Mouse (Mus musculus) G1E (cell line): ENCODE results near the gene Kif23. TPM values are rescaled to one million over a fixed set of nuclear protein-coding genes. Genes with fewer than 3 reads are reported as not detected.

Experiments
- ATAC-seq: 2 replicates; pipeline ENCODE4 v1.8.0; 2016; ENCODE audit warnings: mild to moderate bottlenecking; ENCODE audit not compliant: insufficient number of reproducible peaks, poor library complexity, low FRiP score, severe bottlenecking; ENCODE audit errors: extremely low read depth
- DNase-seq: peaks from one replicate; pipeline ENCODE4 v3.0.0; 2012; ENCODE audit warnings: low spot score
- H3K27me3 ChIP-seq: 2 replicates; pipeline ENCODE4 v1.6.1; 2012; ENCODE audit warnings: mild to moderate bottlenecking, low read length, inconsistent platforms; ENCODE audit not compliant: insufficient read depth
- H3K36me3 ChIP-seq: replicated peaks from 2 replicates; pipeline ENCODE3; 2012; ENCODE audit warnings: mild to moderate bottlenecking, inconsistent platforms
- H3K4me1 ChIP-seq: 2 replicates; pipeline ENCODE4 v1.6.1; 2012; ENCODE audit warnings: low read depth, low read length, inconsistent platforms, mixed read lengths; ENCODE audit not compliant: insufficient read depth
- H3K4me3 ChIP-seq: 2 replicates; pipeline ENCODE4 v1.5.1; 2012; ENCODE audit warnings: low read depth, mild to moderate bottlenecking, inconsistent platforms, low read length, moderate library complexity, mixed read lengths
- H3K9me3 ChIP-seq: replicated peaks from 2 replicates; pipeline ENCODE4 v1.6.1; 2012; ENCODE audit warnings: inconsistent platforms
- CTCF ChIP-seq: IDR thresholded peaks from 2 replicates; pipeline ENCODE4 v1.5.1; 2012; ENCODE audit warnings: low read depth, low read length, inconsistent platforms, mixed read lengths
- GATA1 ChIP-seq: IDR thresholded peaks from 2 replicates; pipeline ENCODE4 v1.6.1; 2012; ENCODE audit warnings: borderline replicate concordance, low read length, inconsistent platforms, mixed read lengths
- GATA2 ChIP-seq: IDR thresholded peaks from 2 replicates; pipeline ENCODE4 v1.6.1; 2012; ENCODE audit warnings: low read depth, low read length, inconsistent platforms, borderline replicate concordance
- POLR2AphosphoS5 ChIP-seq: IDR thresholded peaks from 2 replicates; pipeline ENCODE4 v1.6.1; 2012; ENCODE audit warnings: low read depth, low read length, inconsistent platforms; ENCODE audit not compliant: insufficient replicate concordance
- TAL1 ChIP-seq: conservative IDR thresholded peaks from 2 replicates; pipeline ENCODE4 v1.6.1; 2012; ENCODE audit warnings: low read depth, low read length, inconsistent platforms, mixed read lengths
- polyA plus RNA-seq: library from polyadenylated mRNA; stranded (reverse); fragments of >175 nt; gene quantifications from 2 replicates; pipeline ENCODE4 v1.2.3, GENCODE M21; 2012
- total RNA-seq, 2 experiments: library from RNA; stranded (forward) in 1 of 2; stranded (reverse) in 1 of 2; fragments of 200-1000 nt in 1 of 2; fragments of >200 nt in 1 of 2; fragmentation: Nextera tagmentation in 1 of 2; gene quantifications; 2 replicates each; pipeline ENCODE4 v1.2.3; 2014 to 2017

The Kif23 gene
- total and polyA plus RNA-seq, 3 experiments: 48.7 to 280 (median 271) TPM

DNA sequence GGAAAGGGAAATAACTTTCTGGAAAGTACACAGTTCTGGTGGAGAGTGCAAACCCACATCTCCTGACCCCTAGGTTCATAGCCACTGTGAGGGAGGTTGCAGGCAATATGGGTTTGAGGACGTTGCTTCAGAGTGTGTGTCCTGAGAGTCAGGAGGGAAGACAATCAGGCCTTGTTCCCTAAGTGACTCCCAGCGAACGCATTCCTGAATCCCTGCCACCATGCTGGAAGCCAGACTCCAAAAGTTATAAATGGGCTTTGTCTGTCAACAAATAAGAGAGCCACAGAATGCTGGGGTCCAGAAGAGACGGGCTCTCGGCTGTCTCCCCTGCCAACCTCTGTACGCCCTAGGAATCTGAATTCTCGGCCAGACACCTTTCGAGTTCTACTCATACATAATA is 56.7 kb downstream of the Kif23 start:
- Histone ChIP-seq H3K4me3 (no peak overlapping the region), H3K9me3 (no peaks in the 10 kb centered on the region), H3K36me3 (no peaks in the 10 kb centered on the region), H3K4me1 (no peaks in the 10 kb centered on the region), H3K27me3 (peaks cover 16% of the 10 kb centered on the region)
- TF ChIP-seq CTCF: no peak
- no peak for TF ChIP-seq GATA1
- TF ChIP-seq POLR2AphosphoS5: no peak
- no peak for TF ChIP-seq TAL1
- TF ChIP-seq GATA2: no peak
- ATAC-seq (no peak), DNase-seq (no peak)

- Histone ChIP-seq H3K27me3 (peaks cover 9% of the 10 kb centered on the region), H3K36me3 (no peaks in the 10 kb centered on the region), H3K4me1 (no peaks in the 10 kb centered on the region), H3K4me3 (no peak overlapping the region), H3K9me3 (no peaks in the 10 kb centered on the region)
- ATAC-seq (no peak), DNase-seq (no peak)
- TF ChIP-seq GATA1 (no peak), CTCF (no peak), POLR2AphosphoS5 (no peak), TAL1 (no peak), GATA2 (no peak)
Observed at GRCm38 (mm10) chr9:61887661-61888379, 58.8 kb downstream of the Kif23 start.

DNA sequence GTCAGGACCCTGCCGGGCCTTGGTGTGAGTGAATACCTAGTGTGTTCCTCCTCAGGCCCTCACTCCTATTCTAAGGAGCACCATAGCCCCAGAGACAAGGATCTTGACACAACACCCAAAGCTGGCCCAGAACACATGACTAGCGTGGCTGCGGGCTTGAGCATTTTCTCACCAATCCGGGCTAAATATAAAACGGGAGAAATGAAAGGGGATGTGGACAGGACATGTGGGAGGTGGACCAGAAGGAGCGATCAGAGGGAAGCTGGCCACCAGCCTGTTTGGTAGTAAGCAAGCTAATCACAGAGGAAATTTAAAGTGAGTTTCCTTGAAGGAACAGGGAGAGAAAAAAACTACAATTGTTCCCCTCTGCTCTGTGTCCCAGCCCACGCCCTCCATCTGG is 60.6 kb downstream of the Kif23 start:
- DNase-seq (no peak), ATAC-seq (no peak)
- Histone ChIP-seq H3K9me3 (no peaks in the 10 kb centered on the region), H3K27me3 (peaks cover 9% of the 10 kb centered on the region), H3K36me3 (no peaks in the 10 kb centered on the region), H3K4me1 (no peaks in the 10 kb centered on the region), H3K4me3 (no peak overlapping the region)
- TF ChIP-seq GATA2 (no peak), GATA1 (no peak), TAL1 (no peak), POLR2AphosphoS5 (no peak), CTCF (no peak)

- DNase-seq: no peak
- peaks cover 11% of the 10 kb centered on the region; the same call in 1 of the 2 replicates for H3K27me3 ChIP-seq
- no peak for TF ChIP-seq GATA1
- TF ChIP-seq POLR2AphosphoS5: no peak
- no peak for TF ChIP-seq CTCF
- no peak for TF ChIP-seq TAL1
- TF ChIP-seq GATA2: no peak
Observed at GRCm38 (mm10) chr9:61884936-61885335, 61.6 kb downstream of the Kif23 start.

GRCm38 (mm10) chr9:61884375-61884774 is 62.2 kb downstream of the Kif23 start:
- DNase-seq: no peak
- H3K27me3 ChIP-seq: peaks cover 6% of the 10 kb centered on the region; the same call in 1 of the 2 replicates

More at GRCm38 (mm10) chr9:61884936-61885335, 61.6 kb downstream of the Kif23 start:
- no peaks in the 10 kb centered on the region for H3K36me3 ChIP-seq
- ATAC-seq: no peak
- no peaks in the 10 kb centered on the region for H3K9me3 ChIP-seq
- H3K4me3 ChIP-seq: no peak overlapping the region
- H3K4me1 ChIP-seq: no peaks in the 10 kb centered on the region

GRCm38 (mm10) chr9:61882179-61882578 is 64.4 kb downstream of the Kif23 start:
- no peak for ATAC-seq
- peaks cover 17% of the 10 kb centered on the region; the same call in 1 of the 2 replicates for H3K27me3 ChIP-seq
- H3K9me3 ChIP-seq: no peaks in the 10 kb centered on the region
- no peak for DNase-seq
- no peak overlapping the region for H3K4me3 ChIP-seq
- H3K4me1 ChIP-seq: no peaks in the 10 kb centered on the region
- TF ChIP-seq CTCF (no peak), GATA2 (no peak), TAL1 (no peak), GATA1 (no peak), POLR2AphosphoS5 (no peak)
- H3K36me3 ChIP-seq: no peaks in the 10 kb centered on the region

More at GRCm38 (mm10) chr9:61884375-61884774, 62.2 kb downstream of the Kif23 start:
- Histone ChIP-seq H3K9me3 (no peaks in the 10 kb centered on the region), H3K36me3 (no peaks in the 10 kb centered on the region), H3K4me3 (no peak overlapping the region), H3K4me1 (no peaks in the 10 kb centered on the region)
- ATAC-seq: no peak
- TF ChIP-seq POLR2AphosphoS5 (no peak), GATA1 (no peak), GATA2 (no peak), CTCF (no peak)
